Mouse (Mus musculus) MEL (cell line): Measurements from ENCODE around the gene Lhfpl5. TPM values are rescaled to one million over a fixed set of nuclear protein-coding genes. Genes with fewer than 3 reads are reported as not detected.
"Not testable (repeated sequence)": the region's sequence is repeated elsewhere in the genome, so short reads cannot be mapped to it uniquely, and the experiment has no call there.

ENCODE experiments used
- DNase-seq: peaks from one replicate; pipeline ENCODE4 v3.0.0; 2011; ENCODE audit warnings: low read depth, low spot score
- H3K27ac ChIP-seq: 2 replicates; pipeline ENCODE4 v1.5.1; 2012; ENCODE audit warnings: low read depth, mild to moderate bottlenecking, control low read depth, low read length, moderate library complexity; ENCODE audit not compliant: control insufficient read depth
- H3K27me3 ChIP-seq, 2 experiments: fragments of 150-350 bp in 1 of 2; sonication (generic) in 1 of 2; 2 replicates each; pipeline ENCODE4 v1.6.1; 2012; ENCODE audit warnings: low read length in 2 of 2, mild to moderate bottlenecking in 2 of 2, improper control_type of control experiment in 1 of 2, moderate library complexity in 1 of 2; ENCODE audit not compliant: insufficient read depth in 2 of 2, control insufficient read depth in 1 of 2
- H3K36me3 ChIP-seq, 2 experiments: 2 replicates each; pipeline ENCODE4 v1.6.1; 2012 to 2014; ENCODE audit warnings: low read length in 2 of 2, improper control_type of control experiment in 1 of 2, inconsistent platforms in 1 of 2, mild to moderate bottlenecking in 1 of 2; ENCODE audit not compliant: insufficient read depth in 2 of 2, control insufficient read depth in 1 of 2
- H3K4me1 ChIP-seq, 2 experiments: fragments of 150-350 bp in 1 of 2; sonication (generic) in 1 of 2; 2 replicates each; pipeline ENCODE4 v1.6.1; 2012; ENCODE audit warnings: low read length in 2 of 2, improper control_type of control experiment in 1 of 2, mild to moderate bottlenecking in 1 of 2; ENCODE audit not compliant: insufficient read depth in 2 of 2, control insufficient read depth in 1 of 2
- H3K4me3 ChIP-seq, 2 experiments: fragments of 150-350 bp in 1 of 2; sonication (generic) in 1 of 2; 2 replicates each; pipeline ENCODE4 v1.5.1; 2012; ENCODE audit warnings: low read depth in 2 of 2, low read length in 2 of 2, mild to moderate bottlenecking in 2 of 2, moderate library complexity in 2 of 2, control low read depth in 1 of 2, improper control_type of control experiment in 1 of 2; ENCODE audit not compliant: control insufficient read depth in 1 of 2, insufficient read depth in 1 of 2
- H3K79me2 ChIP-seq: 2 replicates; pipeline ENCODE4 v1.6.1; 2012; ENCODE audit warnings: mild to moderate bottlenecking, low read length, moderate library complexity; ENCODE audit not compliant: control insufficient read depth, poor library complexity, insufficient read depth
- H3K9ac ChIP-seq: 2 replicates; pipeline ENCODE4 v1.6.1; 2012; ENCODE audit warnings: low read depth, mild to moderate bottlenecking, control low read depth, low read length, moderate library complexity; ENCODE audit not compliant: control insufficient read depth, poor library complexity, severe bottlenecking
- H3K9me3 ChIP-seq: fragments of 150-350 bp; sonication (generic); replicated peaks from 2 replicates; pipeline ENCODE4 v1.6.1; 2012; ENCODE audit warnings: mild to moderate bottlenecking, low read length, improper control_type of control experiment, moderate library complexity; ENCODE audit not compliant: insufficient read depth
- BHLHE40 ChIP-seq: IDR thresholded peaks from 2 replicates; pipeline ENCODE4 v1.6.1; 2012; ENCODE audit warnings: low read depth, mild to moderate bottlenecking, inconsistent platforms, low read length, improper control_type of control experiment, borderline replicate concordance
- CTCF ChIP-seq, 3 experiments: IDR thresholded peaks in 2 of 3; conservative IDR thresholded peaks in 1 of 3; 2 replicates each; pipeline ENCODE4 v1.5.1; 2011 to 2012; ENCODE audit warnings: low read length in 3 of 3, low read depth in 2 of 3, mild to moderate bottlenecking in 2 of 3, improper control_type of control experiment in 1 of 3, inconsistent platforms in 1 of 3, mixed read lengths in 1 of 3, moderate library complexity in 1 of 3; ENCODE audit not compliant: control insufficient read depth in 1 of 3, insufficient read depth in 1 of 3, poor library complexity in 1 of 3, severe bottlenecking in 1 of 3
- EP300 ChIP-seq, 2 experiments: IDR thresholded peaks; 2 replicates each; pipeline ENCODE4 v1.6.1; 2011; ENCODE audit warnings: improper control_type of control experiment in 2 of 2, low read length in 2 of 2, low read depth in 1 of 2, mild to moderate bottlenecking in 1 of 2
- ETS1 ChIP-seq: IDR thresholded peaks from 2 replicates; pipeline ENCODE4 v1.6.1; 2012; ENCODE audit warnings: low read depth, mild to moderate bottlenecking, inconsistent platforms, low read length, improper control_type of control experiment, moderate library complexity
- GABPA ChIP-seq: IDR thresholded peaks from 2 replicates; pipeline ENCODE4 v1.6.1; 2012; ENCODE audit warnings: low read depth, mild to moderate bottlenecking, inconsistent platforms, low read length, improper control_type of control experiment, moderate library complexity
- GATA1 ChIP-seq: IDR thresholded peaks from 2 replicates; pipeline ENCODE4 v1.6.1; 2011; ENCODE audit warnings: low read depth, low read length, improper control_type of control experiment
- MAZ ChIP-seq: IDR thresholded peaks from 2 replicates; pipeline ENCODE4 v1.6.1; 2012; ENCODE audit warnings: low read depth, mild to moderate bottlenecking, inconsistent platforms, low read length, improper control_type of control experiment
- POLR2A ChIP-seq, 2 experiments: IDR thresholded peaks; 2 replicates each; pipeline ENCODE4 v1.6.1; 2011 to 2012; ENCODE audit warnings: low read length in 2 of 2, mild to moderate bottlenecking in 2 of 2, control low read depth in 1 of 2, improper control_type of control experiment in 1 of 2, low read depth in 1 of 2, moderate library complexity in 1 of 2; ENCODE audit not compliant: control insufficient read depth in 1 of 2, insufficient read depth in 1 of 2, poor library complexity in 1 of 2
- POLR2AphosphoS2 ChIP-seq: IDR thresholded peaks from 2 replicates; pipeline ENCODE4 v1.6.1; 2011; ENCODE audit warnings: low read length, improper control_type of control experiment
- RAD21 ChIP-seq: IDR thresholded peaks from 2 replicates; pipeline ENCODE4 v1.6.1; 2011; ENCODE audit warnings: mild to moderate bottlenecking, low read depth, low read length, improper control_type of control experiment
- SMC3 ChIP-seq: IDR thresholded peaks from 2 replicates; pipeline ENCODE4 v1.6.1; 2011; ENCODE audit warnings: low read depth, low read length, improper control_type of control experiment
- TAL1 ChIP-seq: IDR thresholded peaks from 2 replicates; pipeline ENCODE4 v1.6.1; 2012; ENCODE audit warnings: mild to moderate bottlenecking, inconsistent platforms, low read length, moderate library complexity, mixed read lengths
- USF1 ChIP-seq: IDR thresholded peaks from 2 replicates; pipeline ENCODE4 v1.6.1; 2014; ENCODE audit warnings: low read depth, mild to moderate bottlenecking, inconsistent platforms, low read length, improper control_type of control experiment, moderate library complexity
- ZC3H11A ChIP-seq: IDR thresholded peaks from 2 replicates; pipeline ENCODE4 v1.6.1; 2012; ENCODE audit warnings: low read depth, mild to moderate bottlenecking, inconsistent platforms, low read length, improper control_type of control experiment
- ZKSCAN1 ChIP-seq: IDR thresholded peaks from 2 replicates; pipeline ENCODE4 v1.6.1; 2012; ENCODE audit warnings: low read depth, mild to moderate bottlenecking, inconsistent platforms, low read length, improper control_type of control experiment, moderate library complexity
- polyA plus RNA-seq, 2 experiments: library from polyadenylated mRNA; stranded (reverse) in 1 of 2; unstranded in 1 of 2; fragments of >175 nt in 1 of 2; fragments of >200 nt in 1 of 2; gene quantifications; 2 replicates each; pipeline versions ENCODE4 v1.2.1 to v1.2.4; 2012; ENCODE audit warnings: low replicate concordance in 2 of 2, low read depth in 1 of 2; ENCODE audit not compliant: insufficient read length in 2 of 2, insufficient read depth in 1 of 2, missing spikeins in 1 of 2
- total RNA-seq: library from RNA; depleted of rRNA; stranded (reverse); fragments of 300-350 nt; gene quantifications from 2 replicates; pipeline ENCODE4 v1.2.3, GENCODE M21; 2012

The Lhfpl5 gene
- total and polyA plus RNA-seq, 3 experiments: 0.19 TPM; not detected in 2

DNA sequence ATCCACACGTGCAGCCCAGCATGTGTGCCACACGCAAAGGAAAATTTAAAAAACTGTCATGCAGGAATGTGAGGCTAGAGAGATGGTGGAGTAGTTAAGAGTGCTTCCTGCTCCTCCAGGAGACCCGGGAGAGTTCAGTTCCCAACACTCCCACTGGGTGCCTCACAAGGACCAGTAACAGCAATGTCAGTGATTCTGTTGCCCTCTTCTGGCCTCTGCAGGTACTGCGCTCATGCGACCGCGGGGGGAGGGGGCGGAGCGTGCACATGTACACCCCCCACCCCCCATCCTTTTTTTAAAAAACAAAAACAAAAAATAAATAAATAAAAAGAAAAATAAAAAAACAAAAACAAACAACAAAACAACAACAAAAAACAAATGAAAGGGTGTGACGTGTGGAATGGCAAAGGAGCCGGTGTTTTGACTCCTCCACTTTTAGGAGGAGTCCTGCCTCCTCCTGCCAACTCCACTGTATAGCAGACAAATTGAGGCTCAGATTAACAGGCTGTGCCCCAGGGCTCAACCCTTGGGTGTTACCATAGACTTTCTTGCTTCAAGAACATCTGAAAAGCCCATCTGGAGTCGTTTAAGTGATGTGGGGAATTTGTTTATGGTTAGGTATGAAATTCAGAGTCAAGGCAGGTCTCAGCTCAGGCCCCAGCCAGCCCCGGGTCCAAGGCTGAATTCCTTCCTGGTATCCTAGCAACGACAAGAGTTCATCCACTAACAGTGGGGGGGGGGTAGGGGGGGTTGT is 22.2 kb upstream of the Lhfpl5 start:
- TF ChIP-seq BHLHE40 (peak; percentile 52), MAZ (peak; percentile 69; the same call in 1 of the 2 replicates), EP300 (IDR thresholded peaks at IDR 0.05; ENCODE audit: low read depth in 1 of 2, low read length in 2 of 2) (no peak), GABPA (no peak), SMC3 (peak; percentile 72), ZKSCAN1 (no peak), USF1 (0 out of 2 replicates have a peak, but pooled peaks have one; percentile 19), ZC3H11A (peak; percentile 71), ETS1 (no peak), GATA1 (no peak), TAL1 (no peak), POLR2A (IDR thresholded peaks at IDR 0.05; ENCODE audit: control insufficient read depth in 1 of 2, insufficient read depth in 1 of 2, low read depth in 1 of 2, low read length in 2 of 2, poor library complexity in 1 of 2) (no peak), CTCF (IDR thresholded peaks at IDR 0.05 in 2 of 3, conservative IDR thresholded peaks at IDR 0.05 in 1 of 3; ENCODE audit: control insufficient read depth in 1 of 3, insufficient read depth in 1 of 3, low read depth in 2 of 3, low read length in 3 of 3, poor library complexity in 1 of 3, severe bottlenecking in 1 of 3) (peak; percentile 80 to 96 (median 92)), POLR2AphosphoS2 (no peak), RAD21 (peak; percentile 72)
- no peak overlapping the region for H3K9ac ChIP-seq
- no peak overlapping the region for H3K4me3 ChIP-seq
- peaks cover 0 to 4% of the 10 kb centered on the region in 2 experiments; a peak in 2 of 4 replicates for H3K4me1 ChIP-seq
- H3K27ac ChIP-seq: no peak overlapping the region
- no peaks in the 10 kb centered on the region for H3K9me3 ChIP-seq
- H3K36me3 ChIP-seq: no peaks in the 10 kb centered on the region; a peak in 1 of 4 replicates
- H3K79me2 ChIP-seq: no peaks in the 10 kb centered on the region
- peaks cover 0 to 5% of the 10 kb centered on the region in 2 experiments; a peak in 2 of 4 replicates for H3K27me3 ChIP-seq
- peak; percentile 75 for DNase-seq

DNA sequence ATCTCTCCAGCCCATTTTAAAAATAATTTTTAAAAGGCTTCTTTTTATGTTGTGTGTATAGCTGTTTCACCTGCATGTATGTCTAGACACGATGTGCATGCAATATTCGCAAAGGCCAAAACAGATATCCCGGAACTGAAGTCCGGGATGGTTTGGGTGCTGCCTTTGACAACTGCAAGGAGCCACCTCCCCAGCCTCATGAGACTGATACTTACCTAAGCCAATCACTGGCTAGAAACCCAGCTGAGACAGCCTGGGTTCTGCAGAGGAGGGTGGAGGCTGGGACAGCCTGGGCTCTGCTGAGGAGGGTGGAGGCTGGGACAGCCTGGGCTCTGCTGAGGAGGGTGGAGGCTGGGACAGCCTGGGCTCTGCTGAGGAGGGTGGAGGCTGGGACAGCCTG is 21.4 kb upstream of the Lhfpl5 start:
- H3K4me3 ChIP-seq: not testable (repeated sequence)

More for the DNA sequence above, 21.4 kb upstream of the Lhfpl5 start:
- not testable (repeated sequence) for H3K4me1 ChIP-seq, H3K9me3 ChIP-seq, H3K36me3 ChIP-seq, H3K27ac ChIP-seq, H3K9ac ChIP-seq, H3K79me2 ChIP-seq, H3K27me3 ChIP-seq, DNase-seq
